Mouse (Mus musculus) natural killer cell, adult 2 months (primary cell): ENCODE results near the gene Ccdc88c.

Experiments used
- DNase-seq, 2 experiments: peaks; one replicate each; pipeline ENCODE4 v3.0.0; 2022; ENCODE audit warnings: low spot score in 2 of 2

The Ccdc88c gene

GRCm38 (mm10) chr12:100877936-100878335, 150.9 kb downstream of the Ccdc88c start:
- no peak for DNase-seq

GRCm38 (mm10) chr12:100875960-100876359, 152.9 kb downstream of the Ccdc88c start:
- no peak for DNase-seq

- no peak for DNase-seq
Observed at GRCm38 (mm10) chr12:100875553-100875952, 153.3 kb downstream of the Ccdc88c start.

- no peak for DNase-seq
Observed at GRCm38 (mm10) chr12:100873612-100874011, 155.2 kb downstream of the Ccdc88c start.

- DNase-seq, result no peak
Observed at GRCm38 (mm10) chr12:100871841-100872240, 157.0 kb downstream of the Ccdc88c start.

DNA sequence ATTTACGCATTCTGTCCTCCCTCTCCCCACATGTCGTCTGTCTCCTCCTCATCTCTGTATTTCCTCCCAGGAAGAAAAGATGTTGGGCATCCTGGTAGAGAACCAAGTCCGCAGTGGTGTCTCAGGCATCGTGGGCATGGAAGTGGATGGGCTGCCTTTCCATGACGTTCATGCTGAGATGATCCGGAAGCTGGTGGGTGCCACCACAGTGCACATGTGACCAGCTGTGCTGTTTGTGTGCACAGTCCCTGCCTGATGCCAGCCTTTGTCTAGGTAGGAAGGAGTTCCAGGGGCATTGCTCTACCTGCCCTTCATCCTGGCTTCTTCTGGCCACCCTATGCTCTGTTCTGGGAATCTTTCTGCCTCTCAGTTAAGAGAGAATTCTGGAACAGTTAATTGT, 157.6 kb downstream of the Ccdc88c start:
- DNase-seq, result no peak

DNA sequence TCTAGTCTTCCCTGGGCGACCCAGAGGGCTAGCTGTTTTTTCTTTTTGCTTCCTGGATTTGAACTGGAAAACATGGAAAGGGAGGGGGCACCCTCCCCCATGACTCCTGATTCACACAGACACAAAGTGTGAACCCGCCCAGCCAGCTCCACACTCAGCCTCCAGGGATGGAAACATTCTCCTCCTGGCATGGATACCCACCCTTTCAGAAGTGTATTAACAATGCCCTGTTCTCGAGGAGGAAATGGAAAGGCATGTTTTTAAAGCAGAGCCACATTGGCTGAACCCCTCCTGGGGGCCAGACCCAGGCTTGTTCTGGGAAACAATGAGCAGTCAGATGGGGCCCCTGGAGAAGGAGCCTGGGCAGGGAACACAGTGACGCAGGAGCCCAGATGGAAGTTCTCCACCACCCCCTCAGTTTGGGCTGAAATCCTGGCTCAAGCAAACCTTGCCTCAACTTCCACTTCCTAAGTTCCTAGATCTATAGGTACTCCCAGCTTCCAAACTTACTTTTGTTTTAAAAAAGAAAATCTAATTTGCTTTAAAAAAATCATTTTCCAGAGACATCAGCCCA, 160.7 kb downstream of the Ccdc88c start:
- no peak for DNase-seq

DNA sequence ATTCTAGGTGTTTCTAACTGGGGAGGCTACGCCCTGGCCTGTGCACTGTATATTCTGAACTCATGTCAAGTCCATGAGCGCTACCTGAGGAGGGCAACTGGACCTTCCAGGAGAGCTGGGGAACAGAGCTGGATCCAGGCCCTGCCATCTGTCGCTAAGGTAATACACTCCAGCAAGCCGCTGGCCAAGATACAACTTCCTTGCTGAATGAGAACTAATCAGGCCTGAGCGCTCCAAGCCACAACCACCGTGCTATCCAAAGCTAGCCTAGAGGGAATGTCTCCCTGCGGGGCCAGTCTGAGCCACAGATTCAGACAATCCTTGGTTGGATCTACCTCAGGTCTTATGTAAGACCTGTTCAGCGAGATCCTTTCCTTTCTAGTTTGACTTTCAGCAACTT, 161.8 kb downstream of the Ccdc88c start:
- DNase-seq, result no peak

- DNase-seq, result no peak
Observed at GRCm38 (mm10) chr12:100865509-100866078, 163.3 kb downstream of the Ccdc88c start.

- DNase-seq, result no peak
Observed at GRCm38 (mm10) chr12:100865072-100865471, 163.8 kb downstream of the Ccdc88c start.

GRCm38 (mm10) chr12:100862856-100863446, 165.9 kb downstream of the Ccdc88c start:
- no peak for DNase-seq

DNA sequence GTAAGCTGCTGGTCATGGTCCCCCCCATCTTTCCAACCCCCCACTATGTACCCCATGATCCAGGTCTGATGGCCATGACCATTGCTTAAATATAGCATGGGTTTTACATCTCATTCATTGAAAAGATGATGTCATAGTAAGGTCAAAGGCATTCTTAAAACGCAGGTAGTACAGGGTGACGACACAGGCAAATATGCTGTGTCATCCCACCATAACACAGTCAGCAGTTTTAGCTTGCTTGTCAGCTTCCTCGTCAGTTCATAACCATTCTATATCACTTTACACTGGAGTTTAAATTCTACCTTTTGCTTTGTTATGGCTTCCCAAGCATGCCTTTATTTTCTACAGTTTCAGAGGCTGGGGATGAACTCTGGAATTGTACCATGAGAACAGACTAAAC, 166.6 kb downstream of the Ccdc88c start:
- no peak for DNase-seq
